Mouse (Mus musculus): ENCODE measurements around the gene Nectin2. TPM values are rescaled to one million over a fixed set of nuclear protein-coding genes. Genes with fewer than 3 reads are reported as not detected.
A peak's percentile ranks its signal among the peaks of the same experiment; 100 is the strongest.

Gene Nectin2
- polyA plus RNA-seq, 1 experiment from 2014 or later = 55.2 TPM

DNA sequence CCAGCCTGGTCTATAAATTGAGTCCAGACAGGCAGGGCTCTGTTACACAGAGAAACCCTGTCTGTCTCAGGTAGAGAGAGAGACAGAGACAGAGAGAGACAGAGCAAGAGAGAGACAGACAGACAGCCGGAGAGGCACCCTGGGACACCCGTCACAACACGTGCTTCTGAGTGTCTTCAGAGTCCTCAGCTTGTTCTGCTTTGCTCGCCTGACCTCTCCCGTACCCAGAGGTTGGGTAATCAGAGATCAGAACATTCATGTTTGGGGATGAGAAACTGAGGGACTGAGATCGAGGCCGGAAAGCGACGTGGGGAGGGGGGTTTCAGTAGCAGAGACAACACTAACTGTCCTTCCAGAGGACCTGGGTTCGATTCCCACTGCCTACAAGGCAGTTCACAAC, 74.5 kb downstream of the Nectin2 start:
- 76% methylated on average over 10 of the region's 10 CpGs for WGBS
- ATAC-seq (ENCODE audit: low read depth) = no peak
- no peaks in the 10 kb centered on the region for H3K36me3 ChIP-seq (ENCODE audit: control insufficient read depth, insufficient read depth, low read length)
- no peak overlapping the region for H3K4me3 ChIP-seq (ENCODE audit: low read depth, low read length)
- no peaks in the 10 kb centered on the region for H3K4me1 ChIP-seq (ENCODE audit: control insufficient read depth, insufficient read depth, low read length)
- H3K9ac ChIP-seq (ENCODE audit: low read depth, low read length) = no peak overlapping the region
- DNase-seq (ENCODE audit: low spot score) = no peak
- H3K4me2 ChIP-seq (ENCODE audit: low read depth, low read length) = no peak overlapping the region
- no peaks in the 10 kb centered on the region for H3K27me3 ChIP-seq (replicated peaks; ENCODE audit: control insufficient read depth, insufficient read depth, low read length)
- H3K27ac ChIP-seq (replicated peaks; ENCODE audit: low read depth, low read length) = no peak overlapping the region
- H3K9me3 ChIP-seq (ENCODE audit: control insufficient read depth, low read length) = no peaks in the 10 kb centered on the region

GRCm38 (mm10) chr7:19673083-19673699, 77.1 kb downstream of the Nectin2 start:
- H3K27me3 ChIP-seq (replicated peaks; ENCODE audit: control insufficient read depth, insufficient read depth, low read length) = no peaks in the 10 kb centered on the region
- H3K36me3 ChIP-seq (ENCODE audit: control insufficient read depth, insufficient read depth, low read length) = no peaks in the 10 kb centered on the region
- H3K27ac ChIP-seq (replicated peaks; ENCODE audit: low read depth, low read length) = no peak overlapping the region
- H3K4me1 ChIP-seq (ENCODE audit: control insufficient read depth, insufficient read depth, low read length) = no peaks in the 10 kb centered on the region
- ATAC-seq (ENCODE audit: low read depth) (no peak), DNase-seq (ENCODE audit: low spot score) (no peak)
- no peaks in the 10 kb centered on the region for H3K9me3 ChIP-seq (ENCODE audit: control insufficient read depth, low read length)
- H3K4me3 ChIP-seq (ENCODE audit: low read depth, low read length) = no peak overlapping the region
- no peak overlapping the region for H3K4me2 ChIP-seq (ENCODE audit: low read depth, low read length)
- 60% methylated on average over 14 of the region's 14 CpGs for WGBS
- no peak overlapping the region for H3K9ac ChIP-seq (ENCODE audit: low read depth, low read length)

- Histone ChIP-seq H3K27ac (replicated peaks; ENCODE audit: low read depth, low read length) (no peak overlapping the region), H3K4me3 (ENCODE audit: low read depth, low read length) (no peak overlapping the region), H3K36me3 (ENCODE audit: control insufficient read depth, insufficient read depth, low read length) (no peaks in the 10 kb centered on the region), H3K4me1 (ENCODE audit: control insufficient read depth, insufficient read depth, low read length) (no peaks in the 10 kb centered on the region), H3K9me3 (ENCODE audit: control insufficient read depth, low read length) (no peaks in the 10 kb centered on the region), H3K9ac (ENCODE audit: low read depth, low read length) (no peak overlapping the region), H3K27me3 (replicated peaks; ENCODE audit: control insufficient read depth, insufficient read depth, low read length) (no peaks in the 10 kb centered on the region), H3K4me2 (ENCODE audit: low read depth, low read length) (no peak overlapping the region)
- ATAC-seq (ENCODE audit: low read depth) (no peak), DNase-seq (ENCODE audit: low spot score) (no peak)
- WGBS = 66% methylated on average over 10 of the region's 10 CpGs
Measured at GRCm38 (mm10) chr7:19671511-19671910, 78.8 kb downstream of the Nectin2 start.

GRCm38 (mm10) chr7:19668947-19669721, 81.1 kb downstream of the Nectin2 start:
- H3K27me3 ChIP-seq (replicated peaks; ENCODE audit: control insufficient read depth, insufficient read depth, low read length) = no peaks in the 10 kb centered on the region
- 2% methylated on average over 10 of the region's 10 CpGs for WGBS
- no peak overlapping the region for H3K4me3 ChIP-seq (ENCODE audit: low read depth, low read length)
- no peaks in the 10 kb centered on the region for H3K36me3 ChIP-seq (ENCODE audit: control insufficient read depth, insufficient read depth, low read length)
- DNase-seq (ENCODE audit: low spot score) (peak; percentile 97), ATAC-seq (ENCODE audit: low read depth) (peak; percentile 81)
- peak overlapping the region; percentile 68 for H3K27ac ChIP-seq (replicated peaks; ENCODE audit: low read depth, low read length)
- H3K9ac ChIP-seq (ENCODE audit: low read depth, low read length) = peak overlapping the region; percentile 28
- H3K4me2 ChIP-seq (ENCODE audit: low read depth, low read length) = peak overlapping the region; percentile 39
- no peaks in the 10 kb centered on the region for H3K9me3 ChIP-seq (ENCODE audit: control insufficient read depth, low read length)
- H3K4me1 ChIP-seq (ENCODE audit: control insufficient read depth, insufficient read depth, low read length) = peaks cover 4% of the 10 kb centered on the region; the same call in 1 of the 2 replicates

- DNase-seq (ENCODE audit: low spot score) (no peak), ATAC-seq (ENCODE audit: low read depth) (no peak)
- Histone ChIP-seq H3K4me2 (ENCODE audit: low read depth, low read length) (no peak overlapping the region), H3K36me3 (ENCODE audit: control insufficient read depth, insufficient read depth, low read length) (0 out of 2 replicates have a peak, but pooled peaks cover 4% of the 10 kb centered on the region), H3K4me3 (ENCODE audit: low read depth, low read length) (no peak overlapping the region), H3K27me3 (replicated peaks; ENCODE audit: control insufficient read depth, insufficient read depth, low read length) (no peaks in the 10 kb centered on the region), H3K9ac (ENCODE audit: low read depth, low read length) (no peak overlapping the region), H3K9me3 (ENCODE audit: control insufficient read depth, low read length) (no peaks in the 10 kb centered on the region), H3K4me1 (ENCODE audit: control insufficient read depth, insufficient read depth, low read length) (peaks cover 13% of the 10 kb centered on the region), H3K27ac (replicated peaks; ENCODE audit: low read depth, low read length) (no peak overlapping the region)
- 78% methylated on average over 2 of the region's 2 CpGs for WGBS
Measured at GRCm38 (mm10) chr7:19667434-19667833, 82.8 kb downstream of the Nectin2 start.

DNA sequence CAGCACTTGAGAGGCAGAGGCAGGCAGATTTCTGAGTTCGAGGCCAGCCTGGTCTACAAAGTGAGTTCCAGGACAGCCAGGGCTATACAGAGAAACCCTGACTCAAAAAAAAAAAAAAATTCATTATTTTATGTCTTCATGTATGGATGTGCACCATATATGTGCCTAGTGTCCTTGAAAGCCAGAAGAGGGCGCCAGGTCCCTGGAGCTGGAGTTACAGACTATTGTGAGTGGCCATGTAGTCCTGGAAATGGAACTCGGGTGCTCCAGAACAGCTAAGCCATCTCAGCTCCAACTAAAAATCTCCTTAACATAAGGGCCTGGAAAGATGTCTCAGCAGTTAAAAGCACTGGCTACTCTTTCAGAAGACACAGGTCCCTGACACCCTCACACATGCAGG, 83.5 kb downstream of the Nectin2 start:
- no peak overlapping the region for H3K27ac ChIP-seq (replicated peaks; ENCODE audit: low read depth, low read length)
- H3K36me3 ChIP-seq (ENCODE audit: control insufficient read depth, insufficient read depth, low read length) = peaks cover 9% of the 10 kb centered on the region; the same call in 1 of the 2 replicates
- 61% methylated on average over 3 of the region's 3 CpGs for WGBS

More for the DNA sequence above, 83.5 kb downstream of the Nectin2 start:
- H3K4me3 ChIP-seq (ENCODE audit: low read depth, low read length) = no peak overlapping the region
- ATAC-seq (ENCODE audit: low read depth) = no peak
- peaks cover 13% of the 10 kb centered on the region for H3K4me1 ChIP-seq (ENCODE audit: control insufficient read depth, insufficient read depth, low read length)
- no peak for DNase-seq (ENCODE audit: low spot score)
- H3K9ac ChIP-seq (ENCODE audit: low read depth, low read length) = no peak overlapping the region
- no peaks in the 10 kb centered on the region for H3K9me3 ChIP-seq (ENCODE audit: control insufficient read depth, low read length)
- no peaks in the 10 kb centered on the region for H3K27me3 ChIP-seq (replicated peaks; ENCODE audit: control insufficient read depth, insufficient read depth, low read length)
- H3K4me2 ChIP-seq (ENCODE audit: low read depth, low read length) = no peak overlapping the region

Other genes starting within 250 kb of the Nectin2 start
- gene Bloc1s3, start 242.1 kb downstream of the Nectin2 start, polyA plus RNA-seq (2014; fragmentation: Nextera tagmentation; extraction: Ambion mirVana) = 0.74 and 0.93 TPM in 2 replicates
- gene Trappc6a, start 242.1 kb downstream of the Nectin2 start, polyA plus RNA-seq (2014; fragmentation: Nextera tagmentation; extraction: Ambion mirVana) = 61.8 and 67.3 TPM in 2 replicates
- gene Nkpd1, start 232.6 kb downstream of the Nectin2 start, polyA plus RNA-seq (2014; fragmentation: Nextera tagmentation; extraction: Ambion mirVana) = 0.14 and 0.42 TPM in 2 replicates
- gene Ppp1r37, start 187.4 kb downstream of the Nectin2 start, polyA plus RNA-seq (2014; fragmentation: Nextera tagmentation; extraction: Ambion mirVana) = 4.9 and 5.7 TPM in 2 replicates
- 0.48 and 1.2 TPM in 2 replicates for gene Zfp296, start 173.2 kb downstream of the Nectin2 start, polyA plus RNA-seq (2014; fragmentation: Nextera tagmentation; extraction: Ambion mirVana)
- 142 and 151 TPM in 2 replicates for gene Gemin7, start 172.9 kb downstream of the Nectin2 start, polyA plus RNA-seq (2014; fragmentation: Nextera tagmentation; extraction: Ambion mirVana)
- 36.0 and 47.5 TPM in 2 replicates for gene Clasrp, start 146.0 kb downstream of the Nectin2 start, polyA plus RNA-seq (2014; fragmentation: Nextera tagmentation; extraction: Ambion mirVana)
- gene Relb, start 121.0 kb downstream of the Nectin2 start, polyA plus RNA-seq (2014; fragmentation: Nextera tagmentation; extraction: Ambion mirVana) = 9.9 and 11.5 TPM in 2 replicates
- gene Clptm1, start 85.5 kb downstream of the Nectin2 start, polyA plus RNA-seq (2014; fragmentation: Nextera tagmentation; extraction: Ambion mirVana) = 77.9 and 87.9 TPM in 2 replicates
- 0.78 and 0.80 TPM in 2 replicates for gene Apoc2, start 72.5 kb downstream of the Nectin2 start, polyA plus RNA-seq (2014; fragmentation: Nextera tagmentation; extraction: Ambion mirVana)
- gene Gm44805, start 69.1 kb downstream of the Nectin2 start, polyA plus RNA-seq (2014; fragmentation: Nextera tagmentation; extraction: Ambion mirVana) = not detected in 2 replicates
- not detected in 2 replicates for gene Apoc4, start 69.0 kb downstream of the Nectin2 start, polyA plus RNA-seq (2014; fragmentation: Nextera tagmentation; extraction: Ambion mirVana)
- 16.1 and 19.0 TPM in 2 replicates for gene Apoc1, start 57.8 kb downstream of the Nectin2 start, polyA plus RNA-seq (2014; fragmentation: Nextera tagmentation; extraction: Ambion mirVana)
- 482 and 510 TPM in 2 replicates for gene Apoe, start 51.3 kb downstream of the Nectin2 start, polyA plus RNA-seq (2014; fragmentation: Nextera tagmentation; extraction: Ambion mirVana)
- gene Tomm40, start 35.0 kb downstream of the Nectin2 start, polyA plus RNA-seq (2014; fragmentation: Nextera tagmentation; extraction: Ambion mirVana) = 114 and 125 TPM in 2 replicates
- 101 and 114 TPM in 2 replicates for gene Bcam, start 20.5 kb upstream of the Nectin2 start, polyA plus RNA-seq (2014; fragmentation: Nextera tagmentation; extraction: Ambion mirVana)
- 4.7 TPM in 2 replicates for gene Cblc, start 46.3 kb upstream of the Nectin2 start, polyA plus RNA-seq (2014; fragmentation: Nextera tagmentation; extraction: Ambion mirVana)
- gene Bcl3, start 72.3 kb upstream of the Nectin2 start, polyA plus RNA-seq (2014; fragmentation: Nextera tagmentation; extraction: Ambion mirVana) = 4.3 and 4.6 TPM in 2 replicates
- 0.69 and 0.75 TPM in 2 replicates for gene Gm19345, start 101.5 kb upstream of the Nectin2 start, polyA plus RNA-seq (2014; fragmentation: Nextera tagmentation; extraction: Ambion mirVana)
- not detected in 2 replicates for gene Ceacam16, start 110.8 kb upstream of the Nectin2 start, polyA plus RNA-seq (2014; fragmentation: Nextera tagmentation; extraction: Ambion mirVana)
- gene Ceacam19, start 137.5 kb upstream of the Nectin2 start, polyA plus RNA-seq (2014; fragmentation: Nextera tagmentation; extraction: Ambion mirVana) = 1.2 TPM in 2 replicates
- 9.0 and 10.2 TPM in 2 replicates for gene Pvr, start 170.7 kb upstream of the Nectin2 start, polyA plus RNA-seq (2014; fragmentation: Nextera tagmentation; extraction: Ambion mirVana)
- not detected in 2 replicates for gene Igsf23, start 200.3 kb upstream of the Nectin2 start, polyA plus RNA-seq (2014; fragmentation: Nextera tagmentation; extraction: Ambion mirVana)
- gene Ceacam20, start 214.9 kb upstream of the Nectin2 start, polyA plus RNA-seq (2014; fragmentation: Nextera tagmentation; extraction: Ambion mirVana) = not detected in 2 replicates
- not detected in 2 replicates for gene Nlrp9b, start 241.0 kb upstream of the Nectin2 start, polyA plus RNA-seq (2014; fragmentation: Nextera tagmentation; extraction: Ambion mirVana)